Mouse (Mus musculus) small intestine, adult 2 months (tissue): Measurements from ENCODE around the gene Csf2rb2.

ENCODE experiments used
- CTCF ChIP-seq: fragments of 200-500 bp; IDR thresholded peaks from 2 replicates; pipeline ENCODE4 v1.5.1; 2012; ENCODE audit warnings: low read depth, mild to moderate bottlenecking, control low read depth, inconsistent platforms, low read length, moderate library complexity, mixed read lengths; ENCODE audit not compliant: insufficient replicate concordance, insufficient read length; ENCODE audit errors: extremely low read depth
- POLR2A ChIP-seq: fragments of 200-500 bp; IDR thresholded peaks from 2 replicates; pipeline ENCODE4 v1.6.1; 2012; ENCODE audit warnings: low read depth, mild to moderate bottlenecking, control low read depth, inconsistent platforms, low read length, moderate library complexity

GRCm38 (mm10) chr15:78331523-78332340 is 26.2 kb upstream of the Csf2rb2 start:
- TF ChIP-seq POLR2A (no peak), CTCF (no peak)
